Mouse (Mus musculus) right cerebral cortex, postnatal 36 days (tissue): ENCODE measurements around the gene Myo1f.

ENCODE experiments used
- DNase-seq, 2 experiments: peaks; one replicate each; pipeline ENCODE4 v3.0.0; 2022; ENCODE audit warnings: low spot score in 2 of 2, mixed read lengths in 1 of 2

The Myo1f gene

GRCm38 (mm10) chr17:33649781-33650475, 94.4 kb downstream of the Myo1f start:
- DNase-seq, result no peak
